Comparison of ENCODE assay signal across 8 mouse cellular contexts in the genomic region with DNA sequence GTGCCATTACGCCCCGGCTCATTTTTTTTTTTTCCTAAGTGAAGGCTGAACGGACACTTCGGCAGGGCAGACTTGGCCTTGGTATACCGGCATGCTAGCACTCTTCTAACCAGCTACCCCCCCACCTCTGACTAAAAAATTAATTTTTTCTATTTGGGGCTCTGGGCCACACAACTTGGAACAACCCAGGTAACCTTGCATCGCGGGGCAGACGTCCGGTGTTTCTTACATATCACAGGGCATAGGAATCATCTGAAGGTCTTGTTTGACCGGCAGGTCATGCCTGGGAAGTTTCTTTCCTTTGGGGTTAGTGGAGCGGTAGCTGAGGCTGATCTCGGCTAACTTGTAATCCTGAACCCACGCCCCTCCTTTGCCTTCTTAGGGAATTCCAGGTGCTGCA. TPM values are rescaled to one million over a fixed set of nuclear protein-coding genes. Genes with fewer than 3 reads are reported as not detected.
DNase-seq lines count a peak whose midpoint lies in the region; ATAC-seq and TF ChIP-seq lines count a peak whose summit lies in the region.

No protein-coding gene starts in this region.

- peaks cover 36% of the 10 kb centered on the region for H3K4me1 ChIP-seq in kidney, embryonic 15.5 days
- peaks cover 4% of the 10 kb centered on the region; the same call in 1 of the 2 replicates for H3K4me1 ChIP-seq in embryonic facial prominence, embryonic 11.5 days (ENCODE audit: control insufficient read depth, insufficient read depth, low read length)
- H3K4me1 ChIP-seq in intestine, embryonic 14.5 days (replicated peaks; ENCODE audit: control insufficient read depth, insufficient read depth, low read length): peaks cover 31% of the 10 kb centered on the region
- H3K4me1 ChIP-seq in midbrain, postnatal 0 days (ENCODE audit: insufficient read depth, low read length): peaks cover 3% of the 10 kb centered on the region; the same call in 1 of the 2 replicates

- peak overlapping the region; percentile 83 for H3K4me2 ChIP-seq in kidney, embryonic 15.5 days
- peak overlapping the region; percentile 88 for H3K4me2 ChIP-seq in embryonic facial prominence, embryonic 11.5 days (ENCODE audit: low read depth, low read length)
- peak overlapping the region; percentile 89 for H3K4me2 ChIP-seq in intestine, embryonic 14.5 days (ENCODE audit: low read length)
- H3K4me2 ChIP-seq in midbrain, postnatal 0 days (ENCODE audit: low read depth, low read length, poor library complexity, severe bottlenecking): peak overlapping the region; percentile 99

- H3K27ac ChIP-seq in kidney, embryonic 15.5 days: peak overlapping the region; percentile 96
- H3K27ac ChIP-seq in embryonic facial prominence, embryonic 11.5 days (replicated peaks; ENCODE audit: low read depth, low read length): peak overlapping the region; percentile 87
- peak overlapping the region; percentile 79; the same call in 1 of the 2 replicates for H3K27ac ChIP-seq in intestine, embryonic 14.5 days (ENCODE audit: low read depth)
- no peak overlapping the region for H3K27ac ChIP-seq in midbrain, postnatal 0 days (ENCODE audit: low read depth, low read length)

- DNase-seq in kidney, adult 8-10 months: no peak
- DNase-seq in embryonic facial prominence, embryonic 11.5 days (ENCODE audit: low spot score): no peak
- DNase-seq in intestine, embryonic 14.5 days (ENCODE audit: low spot score): peak; percentile 56
- DNase-seq in midbrain, postnatal 0 days (ENCODE audit: low spot score): no peak
- no peak for DNase-seq in gastrocnemius, postnatal 25 days
- no peak for DNase-seq in spleen, postnatal 10 days (ENCODE audit: low spot score in 2 of 2)
- no peak for DNase-seq in thymus, adult 18-20 months

- WGBS in kidney, embryonic 15.5 days: 1% methylated on average over 13 of the region's 13 CpGs
- WGBS in embryonic facial prominence, embryonic 11.5 days: 6% methylated on average over 13 of the region's 13 CpGs
- WGBS in intestine, embryonic 14.5 days: 5% methylated on average over 13 of the region's 13 CpGs
- 5% methylated on average over 13 of the region's 13 CpGs for WGBS in midbrain, postnatal 0 days

- peak overlapping the region; percentile 77 for H3K9ac ChIP-seq in kidney, embryonic 15.5 days
- peak overlapping the region; percentile 79 for H3K9ac ChIP-seq in embryonic facial prominence, embryonic 11.5 days (replicated peaks; ENCODE audit: low read length)
- peak overlapping the region; percentile 62 for H3K9ac ChIP-seq in intestine, embryonic 14.5 days (ENCODE audit: low read length)
- H3K9ac ChIP-seq in midbrain, postnatal 0 days (replicated peaks; ENCODE audit: low read length, poor library complexity, severe bottlenecking): peak overlapping the region; percentile 57

- no peaks in the 10 kb centered on the region for H3K27me3 ChIP-seq in kidney, embryonic 15.5 days
- H3K27me3 ChIP-seq in embryonic facial prominence, embryonic 11.5 days (ENCODE audit: control insufficient read depth, insufficient read depth, low read length): no peaks in the 10 kb centered on the region
- H3K27me3 ChIP-seq in intestine, embryonic 14.5 days (replicated peaks; ENCODE audit: control insufficient read depth, insufficient read depth, low read length): no peaks in the 10 kb centered on the region
- H3K27me3 ChIP-seq in midbrain, postnatal 0 days (ENCODE audit: insufficient read depth, low read length): no peaks in the 10 kb centered on the region

- no peaks in the 10 kb centered on the region for H3K9me3 ChIP-seq in kidney, embryonic 15.5 days (replicated peaks)
- no peaks in the 10 kb centered on the region for H3K9me3 ChIP-seq in embryonic facial prominence, embryonic 11.5 days (replicated peaks; ENCODE audit: control insufficient read depth, low read length)
- no peaks in the 10 kb centered on the region for H3K9me3 ChIP-seq in intestine, embryonic 14.5 days (ENCODE audit: control insufficient read depth, low read length)
- H3K9me3 ChIP-seq in midbrain, postnatal 0 days (ENCODE audit: low read length): no peaks in the 10 kb centered on the region

- peak; percentile 19 for ATAC-seq in kidney, embryonic 15.5 days (replicated peaks; ENCODE audit: low FRiP score)
- peak; percentile 5; the same call in 1 of the 2 replicates for ATAC-seq in embryonic facial prominence, embryonic 11.5 days (replicated peaks; ENCODE audit: insufficient number of reproducible peaks, low FRiP score, low TSS enrichment, low read depth)
- ATAC-seq in intestine, embryonic 14.5 days (replicated peaks; ENCODE audit: low FRiP score, low TSS enrichment, low read depth): no peak
- no peak for ATAC-seq in midbrain, postnatal 0 days (ENCODE audit: low FRiP score)

- no peak for TF ChIP-seq CTCF in midbrain, postnatal 0 days (IDR thresholded peaks at IDR 0.05)

- H3K4me3 ChIP-seq in kidney, embryonic 15.5 days (replicated peaks): peak overlapping the region; percentile 78
- H3K4me3 ChIP-seq in embryonic facial prominence, embryonic 11.5 days (ENCODE audit: low read depth, low read length): peak overlapping the region; percentile 73
- H3K4me3 ChIP-seq in intestine, embryonic 14.5 days (ENCODE audit: low read depth, low read length): peak overlapping the region; percentile 78
- peak overlapping the region; percentile 47 for H3K4me3 ChIP-seq in midbrain, postnatal 0 days (ENCODE audit: low read depth, low read length)

- peaks cover 25% of the 10 kb centered on the region for H3K36me3 ChIP-seq in kidney, embryonic 15.5 days
- H3K36me3 ChIP-seq in embryonic facial prominence, embryonic 11.5 days (replicated peaks; ENCODE audit: control insufficient read depth, insufficient read depth, low read depth, low read length): no peaks in the 10 kb centered on the region; the same call in none of the 2 replicates
- peaks cover 15% of the 10 kb centered on the region for H3K36me3 ChIP-seq in intestine, embryonic 14.5 days (ENCODE audit: control insufficient read depth, insufficient read depth, low read length)
- no peaks in the 10 kb centered on the region; the same call in 1 of the 2 replicates for H3K36me3 ChIP-seq in midbrain, postnatal 0 days (ENCODE audit: insufficient read depth, low read length)

RNA-seq across cellular contexts. Expression of a gene that starts 0.8 kb away (rescaled TPM):
- 147 and 150 TPM in 2 replicates for polyA plus RNA-seq in kidney, embryonic 15.5 days (2015; fragmentation: Nextera tagmentation; extraction: Ambion mirVana)
- 119 and 121 TPM in 2 replicates for polyA plus RNA-seq in embryonic facial prominence, embryonic 11.5 days (2014; fragmentation: Nextera tagmentation; extraction: Ambion mirVana)
- polyA plus RNA-seq in intestine, embryonic 14.5 days (2014; fragmentation: Nextera tagmentation; extraction: Ambion mirVana): 108 TPM in 2 replicates
- total RNA-seq in midbrain, postnatal 0 days (2014; rRNA removed): 4.1 and 6.6 TPM in 2 replicates
- 6.3 and 6.7 TPM in 2 replicates for polyA plus RNA-seq in midbrain, postnatal 0 days (2015; fragmentation: Nextera tagmentation; extraction: Ambion mirVana)
- total RNA-seq in gastrocnemius, postnatal 25 days (2021): under 1 TPM; 0.56 to 0.96 TPM

RNA-seq across cellular contexts. Expression of a gene that starts 25.6 kb away (rescaled TPM):
- polyA plus RNA-seq in kidney, embryonic 15.5 days (2015; fragmentation: Nextera tagmentation; extraction: Ambion mirVana): 112 and 118 TPM in 2 replicates
- 124 and 132 TPM in 2 replicates for polyA plus RNA-seq in embryonic facial prominence, embryonic 11.5 days (2014; fragmentation: Nextera tagmentation; extraction: Ambion mirVana)
- 121 and 129 TPM in 2 replicates for polyA plus RNA-seq in intestine, embryonic 14.5 days (2014; fragmentation: Nextera tagmentation; extraction: Ambion mirVana)
- 106 TPM in 2 replicates for total RNA-seq in midbrain, postnatal 0 days (2014; rRNA removed)
- 144 and 169 TPM in 2 replicates for polyA plus RNA-seq in midbrain, postnatal 0 days (2015; fragmentation: Nextera tagmentation; extraction: Ambion mirVana)
- total RNA-seq in gastrocnemius, postnatal 25 days (2021): 10 to 100 TPM; 18.4 to 20.3 TPM

RNA-seq across cellular contexts. Expression of a gene that starts 25.7 kb away (rescaled TPM):
- polyA plus RNA-seq in kidney, embryonic 15.5 days (2015; fragmentation: Nextera tagmentation; extraction: Ambion mirVana): 18.5 and 20.5 TPM in 2 replicates
- polyA plus RNA-seq in embryonic facial prominence, embryonic 11.5 days (2014; fragmentation: Nextera tagmentation; extraction: Ambion mirVana): 19.0 and 22.8 TPM in 2 replicates
- polyA plus RNA-seq in intestine, embryonic 14.5 days (2014; fragmentation: Nextera tagmentation; extraction: Ambion mirVana): 16.7 and 19.5 TPM in 2 replicates
- 1.5 and 4.0 TPM in 2 replicates for total RNA-seq in midbrain, postnatal 0 days (2014; rRNA removed)
- 2.1 and 2.5 TPM in 2 replicates for polyA plus RNA-seq in midbrain, postnatal 0 days (2015; fragmentation: Nextera tagmentation; extraction: Ambion mirVana)
- total RNA-seq in gastrocnemius, postnatal 25 days (2021): under 1 TPM; 0.43 to 0.99 TPM

RNA-seq across cellular contexts. Expression of a gene that starts 27.5 kb away (rescaled TPM):
- polyA plus RNA-seq in kidney, embryonic 15.5 days (2015; fragmentation: Nextera tagmentation; extraction: Ambion mirVana): 0.89 TPM in 1 of 2 replicates, not detected in the other
- not detected in 2 replicates for polyA plus RNA-seq in embryonic facial prominence, embryonic 11.5 days (2014; fragmentation: Nextera tagmentation; extraction: Ambion mirVana)
- polyA plus RNA-seq in intestine, embryonic 14.5 days (2014; fragmentation: Nextera tagmentation; extraction: Ambion mirVana): 1.1 and 1.7 TPM in 2 replicates
- 2.4 and 3.6 TPM in 2 replicates for total RNA-seq in midbrain, postnatal 0 days (2014; rRNA removed)
- polyA plus RNA-seq in midbrain, postnatal 0 days (2015; fragmentation: Nextera tagmentation; extraction: Ambion mirVana): 2.0 and 2.6 TPM in 2 replicates
- total RNA-seq in gastrocnemius, postnatal 25 days (2021): not detected

RNA-seq across cellular contexts. Expression of a gene that starts 56.8 kb away (rescaled TPM):
- 703 and 789 TPM in 2 replicates for polyA plus RNA-seq in kidney, embryonic 15.5 days (2015; fragmentation: Nextera tagmentation; extraction: Ambion mirVana)
- polyA plus RNA-seq in embryonic facial prominence, embryonic 11.5 days (2014; fragmentation: Nextera tagmentation; extraction: Ambion mirVana): 675 and 730 TPM in 2 replicates
- 714 and 762 TPM in 2 replicates for polyA plus RNA-seq in intestine, embryonic 14.5 days (2014; fragmentation: Nextera tagmentation; extraction: Ambion mirVana)
- total RNA-seq in midbrain, postnatal 0 days (2014; rRNA removed): 43.0 and 67.9 TPM in 2 replicates
- polyA plus RNA-seq in midbrain, postnatal 0 days (2015; fragmentation: Nextera tagmentation; extraction: Ambion mirVana): 711 and 727 TPM in 2 replicates
- 100 to 1,000 TPM; 694 to 706 TPM for total RNA-seq in gastrocnemius, postnatal 25 days (2021)

Comparison
In these comparisons a context has a peak if more than half of its experiments do, and no peak if none do; other contexts are left out.
1. ATAC-seq: peak in kidney, embryonic 15.5 days (single experiment) and embryonic facial prominence, embryonic 11.5 days (single experiment); none in intestine, embryonic 14.5 days (single experiment) and midbrain, postnatal 0 days (single experiment).
2. RNA of a gene that starts 0.8 kb away (polyA plus RNA-seq): 147 to 150 TPM in kidney, embryonic 15.5 days, 119 to 121 TPM in embryonic facial prominence, embryonic 11.5 days and 108 TPM in intestine, embryonic 14.5 days; 6.3 to 6.7 TPM in midbrain, postnatal 0 days; every median in the first group is over 10 times any median in the second.
3. Peak in every context shown above with its lines, with median percentiles within 50 percentile points of each other: H3K4me2 ChIP-seq, H3K4me3 ChIP-seq and H3K9ac ChIP-seq.